Mouse (Mus musculus) testis, adult 2 months (tissue): ENCODE measurements at regions not wholly inside any gene's neighbourhood (a gene's known extent, or its start where the extent isn't known, plus 50 kb on each side); places are given as distances from the start of the nearest gene placed in this dataset.

Source experiments
- H3K27ac ChIP-seq: fragments of 200-500 bp; 2 replicates; pipeline ENCODE4 v1.5.1; 2012; ENCODE audit warnings: low read depth, low read length; ENCODE audit not compliant: control insufficient read depth, insufficient read depth
- H3K27me3 ChIP-seq: fragments of 200-500 bp; 2 replicates; pipeline ENCODE4 v1.6.1; 2012; ENCODE audit warnings: mild to moderate bottlenecking, low read length, moderate library complexity; ENCODE audit not compliant: control insufficient read depth, insufficient read depth
- H3K36me3 ChIP-seq: fragments of 200-500 bp; 2 replicates; pipeline ENCODE4 v1.6.1; 2012; ENCODE audit warnings: mild to moderate bottlenecking, low read length; ENCODE audit not compliant: control insufficient read depth, insufficient read depth
- H3K4me1 ChIP-seq: fragments of 200-500 bp; 2 replicates; pipeline ENCODE4 v1.6.1; 2012; ENCODE audit warnings: low read length; ENCODE audit not compliant: control insufficient read depth, insufficient read depth
- H3K4me3 ChIP-seq: fragments of 200-500 bp; 2 replicates; pipeline ENCODE4 v1.5.1; 2012; ENCODE audit warnings: low read depth, mild to moderate bottlenecking, low read length, moderate library complexity, mixed read lengths; ENCODE audit not compliant: control insufficient read depth
- CTCF ChIP-seq: fragments of 200-500 bp; IDR thresholded peaks from 2 replicates; pipeline ENCODE4 v1.5.1; 2012; ENCODE audit warnings: low read depth, mild to moderate bottlenecking, inconsistent platforms, low read length, moderate library complexity; ENCODE audit not compliant: control insufficient read depth, insufficient read depth, insufficient replicate concordance
- POLR2A ChIP-seq: fragments of 200-500 bp; IDR thresholded peaks from 2 replicates; pipeline ENCODE4 v1.6.1; 2012; ENCODE audit warnings: low read depth, mild to moderate bottlenecking, inconsistent platforms, low read length, moderate library complexity; ENCODE audit not compliant: control insufficient read depth

- H3K27me3 ChIP-seq, result no peaks in the 10 kb centered on the region
- TF ChIP-seq POLR2A (no peak), CTCF (no peak)
- H3K36me3 ChIP-seq, result no peaks in the 10 kb centered on the region
- H3K4me1 ChIP-seq, result no peaks in the 10 kb centered on the region
- H3K4me3 ChIP-seq, result no peak overlapping the region
- no peak overlapping the region for H3K27ac ChIP-seq
Observed at GRCm38 (mm10) chr9:120628794-120629560, 57.7 kb downstream of the Rpl14 start.

DNA sequence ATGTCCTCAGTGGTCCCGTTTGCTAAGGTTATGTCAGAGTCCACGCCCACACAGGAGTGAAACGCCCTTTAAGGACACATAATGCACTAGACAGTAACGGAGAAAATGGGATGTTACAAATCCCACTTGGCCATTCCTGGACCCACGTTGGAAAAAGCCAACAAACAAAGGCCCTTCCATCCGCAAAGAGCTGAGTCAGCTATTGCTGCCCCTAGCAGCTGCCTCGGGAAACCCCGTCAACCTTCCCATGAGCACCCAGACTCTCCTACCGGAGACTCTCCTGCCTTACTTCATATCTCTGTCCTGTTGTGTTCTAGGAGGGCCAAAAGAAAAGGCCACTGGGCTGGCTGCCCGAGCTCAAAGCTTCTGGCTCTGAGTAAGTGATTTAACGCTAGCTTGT lies 58.4 kb downstream of the Rpl14 start:
- no peak overlapping the region for H3K4me3 ChIP-seq
- H3K27ac ChIP-seq, result no peak overlapping the region
- no peak for TF ChIP-seq CTCF
- TF ChIP-seq POLR2A, result no peak
- H3K36me3 ChIP-seq, result no peaks in the 10 kb centered on the region
- H3K4me1 ChIP-seq, result no peaks in the 10 kb centered on the region
- no peaks in the 10 kb centered on the region for H3K27me3 ChIP-seq

DNA sequence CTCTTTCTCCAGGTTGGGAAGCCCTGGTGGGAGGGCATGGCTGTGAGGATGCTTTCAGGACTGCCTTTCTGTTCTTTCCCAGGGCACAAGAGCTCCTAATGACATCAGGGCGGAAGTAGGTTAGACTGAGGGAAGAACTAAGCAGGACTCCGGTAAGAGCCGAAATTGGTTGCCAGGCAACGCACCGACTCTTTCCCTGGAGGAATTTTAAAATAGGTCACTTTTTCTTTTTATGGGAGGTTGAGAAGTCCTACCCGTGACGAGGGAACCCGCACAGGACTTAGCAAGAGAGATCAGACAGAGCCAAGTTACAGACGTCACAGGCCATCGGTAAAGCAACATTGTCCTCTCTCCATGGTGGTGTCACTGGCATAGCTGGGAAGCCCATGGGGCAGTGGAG lies 61.6 kb downstream of the Rpl14 start:
- no peak for TF ChIP-seq POLR2A
- Histone ChIP-seq H3K36me3 (no peaks in the 10 kb centered on the region), H3K4me3 (no peak overlapping the region), H3K4me1 (no peaks in the 10 kb centered on the region), H3K27me3 (no peaks in the 10 kb centered on the region), H3K27ac (no peak overlapping the region)

DNA sequence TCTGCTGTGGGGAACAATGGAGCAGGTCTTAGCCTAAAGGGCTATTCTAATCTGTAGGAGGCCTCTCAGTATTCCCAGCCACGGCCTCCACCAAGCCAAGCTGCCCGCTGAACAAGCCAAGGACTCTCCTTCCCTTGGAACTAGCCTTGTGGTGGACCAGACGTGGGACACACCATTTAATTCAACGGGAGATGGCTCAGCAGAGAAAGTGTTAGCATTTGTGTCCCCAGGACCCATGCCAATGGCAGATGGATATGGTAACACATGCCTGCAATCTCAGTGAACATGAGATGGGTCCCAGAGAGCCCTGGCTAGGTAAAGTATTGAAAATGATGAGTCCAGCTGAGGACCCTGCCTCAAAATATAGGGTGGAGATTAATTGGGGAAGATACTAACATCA lies 71.4 kb downstream of the Rpl14 start:
- no peaks in the 10 kb centered on the region for H3K4me1 ChIP-seq
- TF ChIP-seq POLR2A (no peak), CTCF (no peak)
- no peak overlapping the region for H3K27ac ChIP-seq
- H3K36me3 ChIP-seq, result no peaks in the 10 kb centered on the region
- no peaks in the 10 kb centered on the region for H3K27me3 ChIP-seq
- no peak overlapping the region for H3K4me3 ChIP-seq

- Histone ChIP-seq H3K36me3 (no peaks in the 10 kb centered on the region), H3K4me3 (no peak overlapping the region), H3K27ac (no peak overlapping the region), H3K4me1 (no peaks in the 10 kb centered on the region), H3K27me3 (no peaks in the 10 kb centered on the region)
- no peak for TF ChIP-seq POLR2A
- TF ChIP-seq CTCF, result no peak
Observed at GRCm38 (mm10) chr9:120643371-120643770, 72.1 kb downstream of the Rpl14 start.

- Histone ChIP-seq H3K4me1 (no peaks in the 10 kb centered on the region), H3K27me3 (no peaks in the 10 kb centered on the region), H3K4me3 (no peak overlapping the region), H3K27ac (no peak overlapping the region), H3K36me3 (no peaks in the 10 kb centered on the region)
- no peak for TF ChIP-seq POLR2A
- no peak for TF ChIP-seq CTCF
Observed at GRCm38 (mm10) chr9:120645776-120646175, 74.5 kb downstream of the Rpl14 start.

GRCm38 (mm10) chr9:120646806-120647667 lies 75.8 kb downstream of the Rpl14 start:
- Histone ChIP-seq H3K4me3 (no peak overlapping the region), H3K36me3 (no peaks in the 10 kb centered on the region), H3K27me3 (no peaks in the 10 kb centered on the region), H3K4me1 (no peaks in the 10 kb centered on the region), H3K27ac (no peak overlapping the region)
- TF ChIP-seq CTCF (no peak), POLR2A (no peak)
